Mouse (Mus musculus): Measurements from ENCODE around the gene Npvf. TPM values are rescaled to one million over a fixed set of nuclear protein-coding genes. Genes with fewer than 3 reads are reported as not detected.

The Npvf gene
- polyA plus RNA-seq, 1 experiment from 2014 or later = not detected

- H3K9me3 ChIP-seq (replicated peaks; ENCODE audit: control insufficient read depth, low read length) = no peaks in the 10 kb centered on the region
- no peak overlapping the region for H3K4me3 ChIP-seq (ENCODE audit: low read length)
- H3K27ac ChIP-seq (ENCODE audit: low read length) = no peak overlapping the region
- H3K36me3 ChIP-seq (ENCODE audit: control insufficient read depth, insufficient read depth) = no peaks in the 10 kb centered on the region
- ATAC-seq (replicated peaks; ENCODE audit: extremely low read depth, insufficient read depth, low FRiP score) = no peak
- no peak overlapping the region for H3K4me2 ChIP-seq (ENCODE audit: low read depth, low read length)
- H3K27me3 ChIP-seq (ENCODE audit: control insufficient read depth, insufficient read depth, low read length) = no peaks in the 10 kb centered on the region
- H3K4me1 ChIP-seq (ENCODE audit: control insufficient read depth, insufficient read depth, low read length) = 0 out of 2 replicates have a peak, but pooled peaks cover 2% of the 10 kb centered on the region
- WGBS = 52% methylated on average over 5 of the region's 5 CpGs
- no peak overlapping the region for H3K9ac ChIP-seq (ENCODE audit: low read length)
These were observed 12.7 kb upstream of the Npvf start for GRCm38 (mm10) chr6:50666937-50667336.

DNA sequence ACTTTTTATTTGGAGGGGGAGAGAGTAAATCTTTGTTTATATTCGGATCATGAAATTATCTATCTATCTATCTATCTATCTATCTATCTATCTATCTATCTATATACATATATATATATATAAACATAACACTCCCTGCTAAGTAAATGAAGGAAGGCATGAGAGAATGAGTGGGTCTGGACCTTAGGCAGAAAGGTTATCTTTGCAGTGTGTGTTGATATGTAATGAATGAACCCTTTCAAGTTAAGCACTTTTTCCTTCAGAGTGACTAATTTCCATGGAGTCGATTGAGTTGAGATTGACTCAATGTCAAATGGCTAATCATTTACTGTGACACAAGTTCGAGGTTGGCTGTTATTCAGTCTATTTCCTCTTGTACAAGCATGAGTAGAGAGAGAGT lies 10.8 kb upstream of the Npvf start:
- Histone ChIP-seq H3K9me3 (replicated peaks; ENCODE audit: control insufficient read depth, low read length) (no peaks in the 10 kb centered on the region), H3K27me3 (ENCODE audit: control insufficient read depth, insufficient read depth, low read length) (no peaks in the 10 kb centered on the region), H3K4me2 (ENCODE audit: low read depth, low read length) (no peak overlapping the region), H3K27ac (ENCODE audit: low read length) (no peak overlapping the region), H3K36me3 (ENCODE audit: control insufficient read depth, insufficient read depth) (no peaks in the 10 kb centered on the region), H3K4me1 (ENCODE audit: control insufficient read depth, insufficient read depth, low read length) (peaks cover 4% of the 10 kb centered on the region; the same call in 1 of the 2 replicates), H3K9ac (ENCODE audit: low read length) (no peak overlapping the region), H3K4me3 (ENCODE audit: low read length) (no peak overlapping the region)
- WGBS = 63% methylated on average over 3 of the region's 3 CpGs
- no peak for ATAC-seq (replicated peaks; ENCODE audit: extremely low read depth, insufficient read depth, low FRiP score)

- H3K4me3 ChIP-seq (ENCODE audit: low read length) = no peak overlapping the region
- no peaks in the 10 kb centered on the region for H3K36me3 ChIP-seq (ENCODE audit: control insufficient read depth, insufficient read depth)
- ATAC-seq (replicated peaks; ENCODE audit: extremely low read depth, insufficient read depth, low FRiP score) = no peak
- H3K27ac ChIP-seq (ENCODE audit: low read length) = no peak overlapping the region
- H3K27me3 ChIP-seq (ENCODE audit: control insufficient read depth, insufficient read depth, low read length) = no peaks in the 10 kb centered on the region
- no peak overlapping the region for H3K4me2 ChIP-seq (ENCODE audit: low read depth, low read length)
- H3K4me1 ChIP-seq (ENCODE audit: control insufficient read depth, insufficient read depth, low read length) = peaks cover 4% of the 10 kb centered on the region; the same call in 1 of the 2 replicates
- H3K9ac ChIP-seq (ENCODE audit: low read length) = no peak overlapping the region
- WGBS = 77% methylated on average over 3 of the region's 3 CpGs
- H3K9me3 ChIP-seq (replicated peaks; ENCODE audit: control insufficient read depth, low read length) = no peaks in the 10 kb centered on the region
These were observed 10.0 kb upstream of the Npvf start for GRCm38 (mm10) chr6:50664193-50664592.

- 65% methylated on average over 12 of the region's 12 CpGs for WGBS
- ATAC-seq (replicated peaks; ENCODE audit: extremely low read depth, insufficient read depth, low FRiP score) = no peak
- H3K4me3 ChIP-seq (ENCODE audit: low read length) = no peak overlapping the region
These were observed 8.8 kb upstream of the Npvf start for GRCm38 (mm10) chr6:50662925-50663583.

DNA sequence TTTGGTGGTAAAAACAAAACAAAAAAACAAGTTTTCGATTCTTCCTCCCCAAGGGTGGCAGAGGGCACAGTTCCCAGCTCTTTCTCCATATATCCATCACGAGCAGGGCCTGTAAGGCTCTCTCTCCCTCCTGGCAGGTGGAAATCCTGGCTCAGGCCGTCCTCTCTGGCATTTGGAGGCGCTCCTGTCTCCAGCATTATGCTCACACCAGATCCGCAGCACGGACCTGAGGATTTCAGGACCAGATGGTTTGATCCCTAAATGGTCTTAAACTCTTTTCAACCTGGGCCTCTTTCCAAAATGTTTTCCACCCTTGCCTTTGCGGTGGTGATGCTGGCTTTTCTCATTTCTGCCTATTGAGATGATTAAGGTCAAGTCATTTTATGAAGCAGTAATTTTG lies 7.5 kb upstream of the Npvf start:
- Histone ChIP-seq H3K4me1 (ENCODE audit: control insufficient read depth, insufficient read depth, low read length) (peaks cover 4% of the 10 kb centered on the region; the same call in 1 of the 2 replicates), H3K27me3 (ENCODE audit: control insufficient read depth, insufficient read depth, low read length) (no peaks in the 10 kb centered on the region), H3K9ac (ENCODE audit: low read length) (no peak overlapping the region), H3K36me3 (ENCODE audit: control insufficient read depth, insufficient read depth) (no peaks in the 10 kb centered on the region), H3K4me3 (ENCODE audit: low read length) (no peak overlapping the region), H3K4me2 (ENCODE audit: low read depth, low read length) (no peak overlapping the region), H3K9me3 (replicated peaks; ENCODE audit: control insufficient read depth, low read length) (no peaks in the 10 kb centered on the region), H3K27ac (ENCODE audit: low read length) (no peak overlapping the region)
- whole genome bisulfite sequencing = 68% methylated on average over 7 of the region's 7 CpGs
- ATAC-seq (replicated peaks; ENCODE audit: extremely low read depth, insufficient read depth, low FRiP score) = no peak

More at GRCm38 (mm10) chr6:50662925-50663583, 8.8 kb upstream of the Npvf start:
- no peaks in the 10 kb centered on the region for H3K27me3 ChIP-seq (ENCODE audit: control insufficient read depth, insufficient read depth, low read length)
- peaks cover 4% of the 10 kb centered on the region; the same call in 1 of the 2 replicates for H3K4me1 ChIP-seq (ENCODE audit: control insufficient read depth, insufficient read depth, low read length)
- H3K4me2 ChIP-seq (ENCODE audit: low read depth, low read length) = no peak overlapping the region
- no peaks in the 10 kb centered on the region for H3K9me3 ChIP-seq (replicated peaks; ENCODE audit: control insufficient read depth, low read length)
- H3K9ac ChIP-seq (ENCODE audit: low read length) = no peak overlapping the region
- no peak overlapping the region for H3K27ac ChIP-seq (ENCODE audit: low read length)
- no peaks in the 10 kb centered on the region for H3K36me3 ChIP-seq (ENCODE audit: control insufficient read depth, insufficient read depth)

GRCm38 (mm10) chr6:50658466-50658865 lies 4.2 kb upstream of the Npvf start:
- WGBS = 48% methylated on average over 3 of the region's 3 CpGs

DNA sequence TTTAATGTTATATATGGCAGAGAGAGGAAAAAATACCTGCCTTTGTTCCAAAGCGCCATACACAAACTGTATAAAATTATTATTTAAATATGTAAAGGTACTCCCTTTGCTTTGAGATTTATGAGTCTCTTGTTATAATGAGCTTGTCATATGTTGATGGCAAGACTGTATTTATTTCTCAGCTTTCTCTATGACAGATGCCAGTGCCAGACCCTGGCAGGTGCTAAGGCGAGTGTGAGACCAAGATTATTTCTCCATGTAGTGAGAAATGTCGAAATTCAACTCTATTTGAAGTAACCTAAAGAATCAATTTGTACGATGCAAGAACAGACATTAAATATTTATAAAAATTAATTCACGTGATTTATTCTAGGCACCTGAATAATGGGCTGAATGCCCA lies 3.8 kb upstream of the Npvf start:
- no peaks in the 10 kb centered on the region for H3K9me3 ChIP-seq (replicated peaks; ENCODE audit: control insufficient read depth, low read length)
- H3K27ac ChIP-seq (ENCODE audit: low read length) = no peak overlapping the region
- no peak overlapping the region for H3K4me2 ChIP-seq (ENCODE audit: low read depth, low read length)
- H3K4me1 ChIP-seq (ENCODE audit: control insufficient read depth, insufficient read depth, low read length) = peaks cover 2% of the 10 kb centered on the region; the same call in 1 of the 2 replicates
- H3K27me3 ChIP-seq (ENCODE audit: control insufficient read depth, insufficient read depth, low read length) = no peaks in the 10 kb centered on the region
- no peak overlapping the region for H3K9ac ChIP-seq (ENCODE audit: low read length)
- ATAC-seq (replicated peaks; ENCODE audit: extremely low read depth, insufficient read depth, low FRiP score) = no peak
- 77% methylated on average over 5 of the region's 5 CpGs for WGBS
- H3K36me3 ChIP-seq (ENCODE audit: control insufficient read depth, insufficient read depth) = no peaks in the 10 kb centered on the region
- no peak overlapping the region for H3K4me3 ChIP-seq (ENCODE audit: low read length)

More at GRCm38 (mm10) chr6:50658466-50658865, 4.2 kb upstream of the Npvf start:
- H3K27me3 ChIP-seq (ENCODE audit: control insufficient read depth, insufficient read depth, low read length) = no peaks in the 10 kb centered on the region
- no peak overlapping the region for H3K4me2 ChIP-seq (ENCODE audit: low read depth, low read length)
- H3K27ac ChIP-seq (ENCODE audit: low read length) = no peak overlapping the region
- peaks cover 4% of the 10 kb centered on the region; the same call in 1 of the 2 replicates for H3K4me1 ChIP-seq (ENCODE audit: control insufficient read depth, insufficient read depth, low read length)
- no peaks in the 10 kb centered on the region for H3K9me3 ChIP-seq (replicated peaks; ENCODE audit: control insufficient read depth, low read length)
- H3K36me3 ChIP-seq (ENCODE audit: control insufficient read depth, insufficient read depth) = no peaks in the 10 kb centered on the region
- no peak for ATAC-seq (replicated peaks; ENCODE audit: extremely low read depth, insufficient read depth, low FRiP score)
- H3K9ac ChIP-seq (ENCODE audit: low read length) = no peak overlapping the region
- no peak overlapping the region for H3K4me3 ChIP-seq (ENCODE audit: low read length)

DNA sequence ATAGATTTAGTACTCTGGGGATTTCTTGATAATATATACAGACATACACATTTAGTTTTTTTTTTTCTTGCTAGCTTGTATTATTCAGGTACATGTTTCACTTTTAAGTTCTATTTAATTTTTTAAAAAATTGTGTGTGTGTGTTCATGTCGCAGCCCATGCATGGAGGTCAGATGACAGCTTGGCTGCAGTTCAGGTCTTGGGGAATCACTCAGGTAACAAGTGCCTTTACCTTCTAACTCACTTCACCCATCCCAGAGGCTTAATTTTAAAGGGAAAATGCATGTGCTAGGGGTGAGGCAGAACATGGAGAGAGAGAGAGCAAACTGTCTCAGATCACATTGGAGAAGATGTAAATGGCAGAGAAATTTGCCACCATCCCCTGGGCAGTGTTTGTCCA lies 2.2 kb upstream of the Npvf start:
- Histone ChIP-seq H3K4me3 (ENCODE audit: low read length) (no peak overlapping the region), H3K27ac (ENCODE audit: low read length) (no peak overlapping the region), H3K36me3 (ENCODE audit: control insufficient read depth, insufficient read depth) (no peaks in the 10 kb centered on the region), H3K9ac (ENCODE audit: low read length) (no peak overlapping the region), H3K27me3 (ENCODE audit: control insufficient read depth, insufficient read depth, low read length) (no peaks in the 10 kb centered on the region), H3K4me2 (ENCODE audit: low read depth, low read length) (no peak overlapping the region), H3K9me3 (replicated peaks; ENCODE audit: control insufficient read depth, low read length) (no peaks in the 10 kb centered on the region), H3K4me1 (ENCODE audit: control insufficient read depth, insufficient read depth, low read length) (peaks cover 2% of the 10 kb centered on the region; the same call in 1 of the 2 replicates)
- 92% methylated on average over 1 of the region's 1 CpGs for WGBS
- ATAC-seq (replicated peaks; ENCODE audit: extremely low read depth, insufficient read depth, low FRiP score) = no peak

DNA sequence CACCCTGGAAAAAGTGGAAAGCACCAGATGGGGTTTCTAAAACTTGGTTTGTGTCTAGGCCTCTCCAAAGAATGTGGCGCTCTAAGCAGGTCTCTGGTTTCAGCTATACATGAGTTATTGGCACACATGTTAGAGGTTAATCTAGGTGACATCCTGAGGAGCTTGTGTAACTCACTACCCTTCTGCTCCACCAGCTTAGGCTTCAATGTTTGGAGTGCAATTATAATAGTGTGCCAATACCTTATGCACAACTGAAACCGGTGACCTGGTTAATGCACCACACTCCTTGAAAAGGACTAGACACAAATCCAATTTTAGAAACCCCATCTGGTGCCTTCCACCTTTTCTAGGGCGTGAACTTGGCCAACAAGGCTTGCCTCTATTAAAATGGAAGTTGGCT lies 1.7 kb upstream of the Npvf start:
- Histone ChIP-seq H3K27me3 (ENCODE audit: control insufficient read depth, insufficient read depth, low read length) (no peaks in the 10 kb centered on the region), H3K36me3 (ENCODE audit: control insufficient read depth, insufficient read depth) (no peaks in the 10 kb centered on the region), H3K4me1 (ENCODE audit: control insufficient read depth, insufficient read depth, low read length) (no peaks in the 10 kb centered on the region), H3K4me2 (ENCODE audit: low read depth, low read length) (no peak overlapping the region), H3K9me3 (replicated peaks; ENCODE audit: control insufficient read depth, low read length) (no peaks in the 10 kb centered on the region), H3K9ac (ENCODE audit: low read length) (no peak overlapping the region), H3K27ac (ENCODE audit: low read length) (no peak overlapping the region), H3K4me3 (ENCODE audit: low read length) (no peak overlapping the region)
- WGBS = 81% methylated on average over 3 of the region's 3 CpGs
- no peak for ATAC-seq (replicated peaks; ENCODE audit: extremely low read depth, insufficient read depth, low FRiP score)

All from heart, embryonic 16.5 days (tissue).